Mouse (Mus musculus): Measurements from ENCODE around the gene Mill2. TPM values are rescaled to one million over a fixed set of nuclear protein-coding genes. Genes with fewer than 3 reads are reported as not detected.

Mill2 gene
- polyA plus RNA-seq, 1 experiment from 2014 or later, result 0.42 TPM

- Histone ChIP-seq H3K9ac (peak overlapping the region; percentile 55), H3K9me3 (no peaks in the 10 kb centered on the region), H3K27me3 (no peaks in the 10 kb centered on the region), H3K27ac (peak overlapping the region; percentile 43; the same call in 1 of the 2 replicates), H3K4me3 (peak overlapping the region; percentile 73), H3K36me3 (peaks cover 5% of the 10 kb centered on the region), H3K4me2 (peak overlapping the region; percentile 60), H3K4me1 (peaks cover 24% of the 10 kb centered on the region)
- 6% methylated on average over 17 of the region's 17 CpGs for WGBS
- no peak for ATAC-seq (ENCODE audit: insufficient number of reproducible peaks, low FRiP score, low TSS enrichment, low read depth)
These were observed 70.0 kb downstream of the Mill2 start for GRCm38 (mm10) chr7:18909797-18910196.

DNA sequence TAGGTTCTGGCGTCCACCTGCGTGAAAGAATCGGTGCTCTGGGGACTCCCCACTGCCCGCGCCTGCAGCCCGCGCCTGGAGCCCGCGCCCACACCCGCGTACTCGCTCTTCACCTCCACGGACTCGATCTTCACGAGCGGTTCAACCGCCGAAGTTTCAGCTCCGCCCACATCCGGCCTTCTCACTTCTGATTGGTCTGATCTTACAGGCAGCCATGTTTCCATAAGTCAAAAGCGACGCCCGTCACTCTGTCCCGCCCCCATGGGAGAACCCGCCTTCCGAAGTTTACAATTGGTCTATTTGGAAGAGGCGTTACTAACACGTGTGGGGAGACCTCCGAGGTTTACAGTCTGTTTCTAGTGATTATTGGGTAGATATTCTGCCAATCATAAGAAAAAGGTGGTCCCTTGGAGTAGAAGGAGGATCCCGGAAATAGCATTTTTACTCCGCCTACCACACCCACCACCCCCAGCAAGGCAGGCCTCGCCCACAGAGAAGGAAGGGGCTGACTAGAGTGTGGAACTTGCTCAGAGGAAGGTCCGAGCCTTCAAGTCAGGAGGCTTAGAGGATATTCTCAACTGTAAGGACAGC is 70.6 kb downstream of the Mill2 start, which contains the start of gene Ccdc61:
Gene Ccdc61, minus strand, starts transcription at position 175 of the 591 bp plus-strand sequence.
- H3K36me3 ChIP-seq, result peaks cover 5% of the 10 kb centered on the region
- peak within 1 kb of the TSS; percentile 55 for H3K9ac ChIP-seq
- H3K27ac ChIP-seq, result peak within 1 kb of the TSS; percentile 43; the same call in 1 of the 2 replicates
- under 1% methylated on average over 33 of the region's 33 CpGs for WGBS
- peak within 1 kb of the TSS; percentile 71 for H3K4me2 ChIP-seq
- H3K4me3 ChIP-seq, result peak within 1 kb of the TSS; percentile 73
- ATAC-seq (ENCODE audit: insufficient number of reproducible peaks, low FRiP score, low TSS enrichment, low read depth), result peak; percentile 99
- H3K4me1 ChIP-seq, result peaks cover 24% of the 10 kb centered on the region
- H3K9me3 ChIP-seq, result no peaks in the 10 kb centered on the region
- no peaks in the 10 kb centered on the region for H3K27me3 ChIP-seq

Other genes starting within 250 kb of the Mill2 start
- gene Psg23, start 223.5 kb upstream of the Mill2 start, polyA plus RNA-seq (2015; fragmentation: Nextera tagmentation; extraction: Ambion mirVana), result not detected in 2 replicates
- gene Psg21, start 183.2 kb upstream of the Mill2 start, polyA plus RNA-seq (2015; fragmentation: Nextera tagmentation; extraction: Ambion mirVana), result not detected in 2 replicates
- not detected in 2 replicates for gene Psg20, start 153.8 kb upstream of the Mill2 start, polyA plus RNA-seq (2015; fragmentation: Nextera tagmentation; extraction: Ambion mirVana)
- not detected in 2 replicates for gene Psg22, start 121.9 kb upstream of the Mill2 start, polyA plus RNA-seq (2015; fragmentation: Nextera tagmentation; extraction: Ambion mirVana)
- gene Psg19, start 41.4 kb upstream of the Mill2 start, polyA plus RNA-seq (2015; fragmentation: Nextera tagmentation; extraction: Ambion mirVana), result not detected in 2 replicates
- gene Psg17, start 18.4 kb upstream of the Mill2 start, polyA plus RNA-seq (2015; fragmentation: Nextera tagmentation; extraction: Ambion mirVana), result not detected in 2 replicates
- gene Pglyrp1, start 31.4 kb downstream of the Mill2 start, polyA plus RNA-seq (2015; fragmentation: Nextera tagmentation; extraction: Ambion mirVana), result 2.4 and 3.2 TPM in 2 replicates
- 28.0 TPM in 2 replicates for gene Ccdc61, start 70.4 kb downstream of the Mill2 start, polyA plus RNA-seq (2015; fragmentation: Nextera tagmentation; extraction: Ambion mirVana)
- 0.36 and 0.68 TPM in 2 replicates for gene Nova2, start 85.9 kb downstream of the Mill2 start, polyA plus RNA-seq (2015; fragmentation: Nextera tagmentation; extraction: Ambion mirVana)
- not detected in 2 replicates for gene Nanos2, start 147.4 kb downstream of the Mill2 start, polyA plus RNA-seq (2015; fragmentation: Nextera tagmentation; extraction: Ambion mirVana)
- 5.2 and 5.3 TPM in 2 replicates for gene Mypop, start 151.3 kb downstream of the Mill2 start, polyA plus RNA-seq (2015; fragmentation: Nextera tagmentation; extraction: Ambion mirVana)
- 24.0 and 26.1 TPM in 2 replicates for gene Irf2bp1, start 164.1 kb downstream of the Mill2 start, polyA plus RNA-seq (2015; fragmentation: Nextera tagmentation; extraction: Ambion mirVana)
- gene Foxa3, start 183.6 kb downstream of the Mill2 start, polyA plus RNA-seq (2015; fragmentation: Nextera tagmentation; extraction: Ambion mirVana), result 3.8 and 3.9 TPM in 2 replicates
- gene Sympk, start 184.4 kb downstream of the Mill2 start, polyA plus RNA-seq (2015; fragmentation: Nextera tagmentation; extraction: Ambion mirVana), result 28.8 and 32.7 TPM in 2 replicates
- gene Rsph6a, start 214.7 kb downstream of the Mill2 start, polyA plus RNA-seq (2015; fragmentation: Nextera tagmentation; extraction: Ambion mirVana), result not detected in 2 replicates
- gene Dmwd, start 236.3 kb downstream of the Mill2 start, polyA plus RNA-seq (2015; fragmentation: Nextera tagmentation; extraction: Ambion mirVana), result 15.0 and 15.5 TPM in 2 replicates
- 32.5 and 64.0 TPM in 2 replicates for gene Dmpk, start 243.9 kb downstream of the Mill2 start, polyA plus RNA-seq (2015; fragmentation: Nextera tagmentation; extraction: Ambion mirVana)

Data from limb, embryonic 15.5 days (tissue).